Mouse (Mus musculus): Measurements from ENCODE around the gene Tmem135. TPM values are rescaled to one million over a fixed set of nuclear protein-coding genes. Genes with fewer than 3 reads are reported as not detected.
"Not testable (repeated sequence)": the region's sequence is repeated elsewhere in the genome, so short reads cannot be mapped to it uniquely, and the experiment has no call there.

Gene Tmem135
- total and polyA plus RNA-seq, 3 experiments = 18.0 to 31.0 (median 30.0) TPM

DNA sequence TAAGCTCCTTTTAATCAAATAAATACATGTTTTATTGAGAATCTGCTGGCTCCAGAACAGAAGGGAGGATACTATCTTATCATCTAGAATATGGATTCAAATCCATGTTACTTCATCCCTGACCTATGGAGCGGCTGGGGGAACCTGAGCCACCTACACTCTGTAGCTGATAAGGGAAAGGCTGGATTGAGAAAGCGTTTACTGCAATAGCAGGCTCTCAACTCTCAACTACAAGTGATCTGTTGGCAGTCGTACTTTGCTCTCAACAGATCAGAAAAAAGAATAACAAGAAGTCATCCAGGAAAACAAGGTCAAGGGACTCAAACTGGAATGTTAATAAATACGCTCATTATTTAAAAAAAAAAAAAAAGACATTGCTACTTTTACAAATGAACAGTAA is 77.3 kb downstream of the Tmem135 start:
- peaks cover 0 to 30% of the 10 kb centered on the region in 2 experiments for H3K36me3 ChIP-seq (replicated peaks in 1 of 2; ENCODE audit: control insufficient read depth in 1 of 2, insufficient read depth in 1 of 2, low read length in 1 of 2)
- no peak for TF ChIP-seq MYC (IDR thresholded peaks at IDR 0.05; ENCODE audit: low read depth, low read length)
- no peak for TF ChIP-seq JUND (conservative IDR thresholded peaks at IDR 0.05; ENCODE audit: low read depth, low read length)
- no peak for TF ChIP-seq PAX5 (IDR thresholded peaks at IDR 0.05; ENCODE audit: low read length)
- no peak for TF ChIP-seq BHLHE40 (IDR thresholded peaks at IDR 0.05; ENCODE audit: low read depth, low read length)
- dilution Hi-C loops (cut with MboI; ENCODE audit: extremely low pct_ligation_motif_present, extremely low pct_unique_long_range_greater_than_20kb, low sequenced_read_pairs) (no loop called here), in situ Hi-C loops (cut with MboI; ENCODE audit: low pct_ligation_motif_present, low pct_unique_long_range_greater_than_20kb, low sequenced_read_pairs) (no loop called here)
- H3K9ac ChIP-seq (ENCODE audit: insufficient read depth, low read depth) = no peak overlapping the region
- H3K4me3 ChIP-seq (replicated peaks in 1 of 3; ENCODE audit: low read depth in 2 of 3, low read length in 2 of 3, poor library complexity in 1 of 3) = no peak overlapping the region
- DNase-seq (ENCODE audit: extremely low read depth) = no peak
- peaks cover 5% of the 10 kb centered on the region; the same call in 1 of the 2 replicates for H3K79me2 ChIP-seq (replicated peaks; ENCODE audit: control insufficient read depth, extremely low read depth, insufficient read depth, poor library complexity, severe bottlenecking)
- H3K4me2 ChIP-seq (ENCODE audit: insufficient read depth, low read depth, poor library complexity, severe bottlenecking) = no peak overlapping the region
- no peaks in the 10 kb centered on the region for H3K27me3 ChIP-seq (replicated peaks)
- H3K27ac ChIP-seq (ENCODE audit: insufficient read depth, low read depth) = no peak overlapping the region
- no peaks in the 10 kb centered on the region for H3K9me3 ChIP-seq (replicated peaks; ENCODE audit: low read length)
- H3K4me1 ChIP-seq (ENCODE audit: control insufficient read depth in 1 of 2, insufficient read depth in 2 of 2) = peaks cover 0 to 7% of the 10 kb centered on the region in 2 experiments; a peak in 1 of 4 replicates

DNA sequence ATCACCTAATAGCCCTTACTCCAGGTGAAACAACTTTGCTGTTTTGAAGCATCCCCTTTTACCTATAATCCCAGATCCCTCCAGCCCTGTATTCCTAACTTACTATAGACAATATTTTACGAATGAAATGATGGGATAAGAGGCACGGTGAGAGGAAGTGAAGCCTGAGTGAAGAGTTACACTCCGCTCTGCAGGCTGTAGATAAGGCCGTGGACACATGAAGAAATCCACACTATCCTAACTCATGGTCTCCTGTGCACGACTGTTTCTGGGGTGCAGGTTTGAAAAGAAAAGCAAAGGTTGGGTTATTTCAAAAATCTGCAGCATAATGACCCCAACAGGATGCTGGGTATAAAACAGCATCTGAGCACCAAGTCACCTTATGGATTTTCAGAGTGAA is 77.8 kb downstream of the Tmem135 start:
- no peak for DNase-seq (ENCODE audit: extremely low read depth)
- no peak overlapping the region for H3K4me3 ChIP-seq (replicated peaks in 1 of 3; ENCODE audit: low read depth in 2 of 3, low read length in 2 of 3, poor library complexity in 1 of 3)
- no peak overlapping the region for H3K27ac ChIP-seq (ENCODE audit: insufficient read depth, low read depth)
- H3K4me2 ChIP-seq (ENCODE audit: insufficient read depth, low read depth, poor library complexity, severe bottlenecking) = no peak overlapping the region
- no peaks in the 10 kb centered on the region for H3K9me3 ChIP-seq (replicated peaks; ENCODE audit: low read length)
- H3K9ac ChIP-seq (ENCODE audit: insufficient read depth, low read depth) = no peak overlapping the region
- peaks cover 0 to 4% of the 10 kb centered on the region in 2 experiments; a peak in 1 of 4 replicates for H3K4me1 ChIP-seq (ENCODE audit: control insufficient read depth in 1 of 2, insufficient read depth in 2 of 2)
- dilution Hi-C loops (cut with MboI; ENCODE audit: extremely low pct_ligation_motif_present, extremely low pct_unique_long_range_greater_than_20kb, low sequenced_read_pairs) (no loop called here), in situ Hi-C loops (cut with MboI; ENCODE audit: low pct_ligation_motif_present, low pct_unique_long_range_greater_than_20kb, low sequenced_read_pairs) (no loop called here)
- H3K79me2 ChIP-seq (replicated peaks; ENCODE audit: control insufficient read depth, extremely low read depth, insufficient read depth, poor library complexity, severe bottlenecking) = peaks cover 5% of the 10 kb centered on the region; the same call in 1 of the 2 replicates
- H3K36me3 ChIP-seq (replicated peaks in 1 of 2; ENCODE audit: control insufficient read depth in 1 of 2, insufficient read depth in 1 of 2, low read length in 1 of 2) = peaks cover 0 to 26% of the 10 kb centered on the region in 2 experiments
- TF ChIP-seq HCFC1 (IDR thresholded peaks at IDR 0.05; ENCODE audit: low read depth, low read length) = no peak
- no peak for TF ChIP-seq SIN3A (IDR thresholded peaks at IDR 0.05; ENCODE audit: low read length)
- no peak for TF ChIP-seq TCF12 (IDR thresholded peaks at IDR 0.05; ENCODE audit: low read depth, low read length)
- TF ChIP-seq NRF1 (IDR thresholded peaks at IDR 0.05; ENCODE audit: low read depth, low read length) = no peak
- TF ChIP-seq POLR2AphosphoS2 (IDR thresholded peaks at IDR 0.05; ENCODE audit: low read depth, low read length) = no peak
- no peak for TF ChIP-seq USF2 (conservative IDR thresholded peaks at IDR 0.05; ENCODE audit: low read depth, low read length)
- no peak for TF ChIP-seq POLR2A (IDR thresholded peaks at IDR 0.05; ENCODE audit: low read depth, low read length)
- TF ChIP-seq MXI1 (IDR thresholded peaks at IDR 0.05; ENCODE audit: low read depth, low read length) = no peak
- TF ChIP-seq JUN (IDR thresholded peaks at IDR 0.05; ENCODE audit: insufficient read depth, low read depth, low read length) = no peak
- TF ChIP-seq MYC (IDR thresholded peaks at IDR 0.05; ENCODE audit: low read depth, low read length) = no peak
- TF ChIP-seq CHD2 (IDR thresholded peaks at IDR 0.05; ENCODE audit: low read length) = no peak
- no peaks in the 10 kb centered on the region for H3K27me3 ChIP-seq (replicated peaks)

DNA sequence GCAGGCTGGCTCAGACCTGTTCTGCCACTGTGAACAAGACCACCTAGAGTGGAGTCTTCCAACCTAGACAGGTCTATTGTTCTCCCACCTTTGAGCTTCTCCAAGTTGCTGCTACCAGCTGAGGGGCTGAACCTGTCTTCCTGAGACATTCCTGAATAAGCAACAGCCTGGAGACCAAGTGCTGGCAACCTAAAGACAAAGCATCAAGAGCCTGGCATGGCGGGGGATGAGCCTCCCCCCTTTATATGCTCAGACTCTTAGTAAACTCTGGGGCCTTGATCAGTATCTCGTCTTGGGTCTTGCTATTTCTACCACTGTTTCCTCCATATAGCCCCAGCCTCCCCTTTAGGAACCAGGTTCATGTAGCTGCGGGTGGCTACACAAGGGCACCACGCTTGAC is 81.3 kb downstream of the Tmem135 start:
- DNase-seq (ENCODE audit: extremely low read depth); in situ Hi-C loops (cut with MboI; ENCODE audit: low pct_ligation_motif_present, low pct_unique_long_range_greater_than_20kb, low sequenced_read_pairs); H3K27me3 ChIP-seq (replicated peaks); H3K9me3 ChIP-seq (replicated peaks; ENCODE audit: low read length); H3K79me2 ChIP-seq (replicated peaks; ENCODE audit: control insufficient read depth, extremely low read depth, insufficient read depth, poor library complexity, severe bottlenecking); H3K4me1 ChIP-seq (ENCODE audit: control insufficient read depth in 1 of 2, insufficient read depth in 2 of 2); H3K4me2 ChIP-seq (ENCODE audit: insufficient read depth, low read depth, poor library complexity, severe bottlenecking); dilution Hi-C loops (cut with MboI; ENCODE audit: extremely low pct_ligation_motif_present, extremely low pct_unique_long_range_greater_than_20kb, low sequenced_read_pairs); H3K27ac ChIP-seq (ENCODE audit: insufficient read depth, low read depth); H3K4me3 ChIP-seq (replicated peaks in 1 of 3; ENCODE audit: low read depth in 2 of 3, low read length in 2 of 3, poor library complexity in 1 of 3); H3K9ac ChIP-seq (ENCODE audit: insufficient read depth, low read depth): not testable (repeated sequence)
- peaks cover 0 to 20% of the 10 kb centered on the region in 2 experiments for H3K36me3 ChIP-seq (replicated peaks in 1 of 2; ENCODE audit: control insufficient read depth in 1 of 2, insufficient read depth in 1 of 2, low read length in 1 of 2)

Data from CH12.LX (cell line).